Mouse (Mus musculus): ENCODE data around the gene Eloa. TPM values are rescaled to one million over a fixed set of nuclear protein-coding genes. Genes with fewer than 3 reads are reported as not detected.

Eloa gene
- polyA plus RNA-seq, 1 experiment from 2014 or later, result 29.7 TPM

DNA sequence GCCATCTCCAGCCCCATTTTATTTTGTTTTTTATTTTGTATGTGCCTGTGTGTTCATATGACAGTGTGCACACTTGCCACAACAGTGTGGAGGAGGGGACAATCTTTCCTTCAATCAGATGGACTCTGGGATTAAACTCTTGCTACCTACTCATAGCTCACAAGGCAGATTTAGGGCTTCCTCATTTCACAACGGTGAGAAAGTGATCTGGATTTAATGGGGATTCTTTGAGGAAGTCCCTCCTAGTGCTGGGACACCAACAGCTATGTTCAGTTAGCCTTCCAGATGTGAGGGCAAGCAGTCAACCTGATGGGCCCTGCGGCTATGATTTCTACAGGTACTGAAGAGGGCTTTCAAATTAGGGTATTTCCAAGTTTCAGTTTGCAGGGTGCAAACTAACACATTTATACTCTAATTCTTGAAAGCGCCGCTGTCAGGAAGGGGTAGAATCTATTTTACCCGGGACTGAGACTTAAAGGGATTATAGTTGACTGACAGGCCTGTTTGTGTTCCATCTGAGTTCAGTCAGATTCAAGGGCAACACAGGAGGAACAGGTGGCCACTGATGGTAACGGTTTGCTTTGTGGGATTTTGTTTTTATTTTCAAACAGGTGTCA is 22.3 kb upstream of the Eloa start:
- no peaks in the 10 kb centered on the region for H3K27me3 ChIP-seq (ENCODE audit: control insufficient read depth, insufficient read depth, low read length)
- WGBS, result 93% methylated on average over 6 of the region's 6 CpGs

DNA sequence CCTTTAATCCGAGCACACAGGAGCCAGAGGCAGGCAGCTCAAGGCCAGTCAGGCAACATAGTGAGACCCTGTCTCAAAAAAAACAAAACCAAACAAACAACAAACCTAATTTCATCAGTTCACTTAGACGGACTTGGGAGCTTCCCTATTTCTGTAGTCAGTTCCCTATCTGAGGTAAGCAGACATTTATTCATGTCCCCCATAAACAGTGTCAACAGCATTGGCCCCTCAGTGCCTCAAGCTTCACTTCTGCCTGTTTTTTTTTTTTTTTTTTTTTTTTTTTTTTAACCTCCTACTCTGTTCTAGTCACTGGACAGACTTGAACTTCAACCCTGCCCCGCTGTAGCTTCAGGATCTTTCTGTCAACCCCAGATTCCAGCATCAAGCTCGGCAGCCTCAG is 13.5 kb upstream of the Eloa start:
- 92% methylated on average over 4 of the region's 4 CpGs for WGBS
- ATAC-seq (ENCODE audit: low read depth), result no peak

More for the DNA sequence above, 22.3 kb upstream of the Eloa start:
- H3K9ac ChIP-seq (replicated peaks; ENCODE audit: low read depth, low read length), result no peak overlapping the region
- H3K36me3 ChIP-seq (ENCODE audit: control insufficient read depth, insufficient read depth, low read length), result peaks cover 22% of the 10 kb centered on the region
- H3K4me2 ChIP-seq (ENCODE audit: low read depth, low read length), result no peak overlapping the region
- no peak overlapping the region for H3K27ac ChIP-seq (ENCODE audit: low read depth, low read length)
- H3K4me1 ChIP-seq (ENCODE audit: control insufficient read depth, insufficient read depth, low read length), result no peaks in the 10 kb centered on the region
- no peak for ATAC-seq (ENCODE audit: low read depth)
- H3K4me3 ChIP-seq (ENCODE audit: low read depth, low read length), result no peak overlapping the region
- no peaks in the 10 kb centered on the region for H3K9me3 ChIP-seq (ENCODE audit: control insufficient read depth, low read length)

DNA sequence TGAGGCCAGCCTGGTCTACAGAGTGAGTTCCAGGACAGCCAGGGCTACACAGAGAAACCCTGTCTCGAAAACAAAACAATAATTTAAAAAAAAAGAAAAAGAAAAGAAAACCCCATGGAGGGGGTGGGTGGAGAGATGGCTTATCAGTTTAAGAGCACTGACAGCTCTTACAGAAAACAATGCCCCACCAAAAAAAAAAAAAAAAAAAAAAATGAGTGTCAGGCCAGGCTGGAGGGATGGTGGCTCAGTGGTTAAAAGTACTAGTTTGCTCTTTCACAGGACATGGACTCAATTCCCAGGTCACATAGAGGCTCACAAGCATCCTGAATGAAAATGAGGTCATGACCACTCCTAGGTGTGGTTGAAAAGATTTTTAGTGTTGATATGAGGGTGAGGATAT is 11.7 kb upstream of the Eloa start:
- 93% methylated on average over 1 of the region's 1 CpGs for WGBS
- H3K4me2 ChIP-seq (ENCODE audit: low read depth, low read length), result no peak overlapping the region
- ATAC-seq (ENCODE audit: low read depth), result no peak

More for the DNA sequence above, 13.5 kb upstream of the Eloa start:
- Histone ChIP-seq H3K9me3 (ENCODE audit: control insufficient read depth, low read length) (no peaks in the 10 kb centered on the region), H3K36me3 (ENCODE audit: control insufficient read depth, insufficient read depth, low read length) (no peaks in the 10 kb centered on the region), H3K4me3 (ENCODE audit: low read depth, low read length) (no peak overlapping the region), H3K4me2 (ENCODE audit: low read depth, low read length) (no peak overlapping the region), H3K27me3 (ENCODE audit: control insufficient read depth, insufficient read depth, low read length) (no peaks in the 10 kb centered on the region), H3K27ac (ENCODE audit: low read depth, low read length) (no peak overlapping the region), H3K9ac (replicated peaks; ENCODE audit: low read depth, low read length) (no peak overlapping the region), H3K4me1 (ENCODE audit: control insufficient read depth, insufficient read depth, low read length) (no peaks in the 10 kb centered on the region)

DNA sequence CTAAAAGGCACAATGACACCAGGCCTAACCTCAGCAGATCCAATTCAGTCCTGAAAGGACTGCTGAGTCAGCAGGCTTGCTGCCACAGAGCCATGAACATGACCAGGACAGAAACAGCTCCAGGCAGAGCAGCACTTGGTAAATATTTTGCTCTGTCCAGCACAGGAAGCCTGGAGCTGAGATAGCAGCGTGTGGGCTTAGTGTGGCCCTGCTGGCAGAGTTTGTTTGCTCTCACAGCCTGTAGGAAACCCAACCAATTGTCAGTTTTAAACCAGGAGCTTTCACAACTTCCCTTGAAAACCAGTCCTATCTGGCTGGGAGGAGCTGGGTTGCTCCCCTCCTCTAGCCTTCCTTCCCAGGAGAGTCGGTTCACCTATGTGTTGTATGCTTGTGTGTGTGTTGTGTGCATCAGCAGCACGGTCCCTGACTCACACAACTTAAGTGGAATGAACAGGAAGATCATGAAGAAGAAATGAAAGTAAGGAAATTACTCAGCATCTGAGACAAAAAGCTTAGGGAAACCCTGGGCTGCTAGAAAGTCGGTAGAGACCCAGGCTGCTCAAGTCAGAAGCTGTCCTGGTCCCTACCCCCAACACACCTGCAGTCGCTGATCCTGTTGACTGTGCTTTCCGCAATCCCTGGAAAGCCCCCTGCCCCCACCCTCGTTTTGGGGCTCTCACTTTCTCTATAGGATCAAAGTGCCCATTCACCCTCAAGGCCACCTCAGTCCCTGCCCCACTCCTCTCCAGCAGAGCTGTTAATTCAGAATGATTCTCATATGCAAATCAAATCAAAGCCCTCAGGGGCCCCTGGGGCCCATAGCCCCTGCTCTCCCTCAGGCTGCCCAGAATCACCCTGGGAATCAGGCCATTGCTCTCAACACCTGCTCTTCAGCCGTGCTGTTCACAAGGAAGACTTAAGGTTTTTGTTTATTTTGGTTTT is 9.7 kb upstream of the Eloa start:
- H3K36me3 ChIP-seq (ENCODE audit: control insufficient read depth, insufficient read depth, low read length), result peaks cover 6% of the 10 kb centered on the region; the same call in 1 of the 2 replicates
- H3K27ac ChIP-seq (ENCODE audit: low read depth, low read length), result no peak overlapping the region
- no peaks in the 10 kb centered on the region for H3K9me3 ChIP-seq (ENCODE audit: control insufficient read depth, low read length)
- no peak overlapping the region for H3K4me2 ChIP-seq (ENCODE audit: low read depth, low read length)
- H3K9ac ChIP-seq (replicated peaks; ENCODE audit: low read depth, low read length), result no peak overlapping the region
- H3K27me3 ChIP-seq (ENCODE audit: control insufficient read depth, insufficient read depth, low read length), result no peaks in the 10 kb centered on the region
- 10% methylated on average over 8 of the region's 8 CpGs for WGBS
- H3K4me3 ChIP-seq (ENCODE audit: low read depth, low read length), result no peak overlapping the region
- ATAC-seq (ENCODE audit: low read depth), result no peak
- H3K4me1 ChIP-seq (ENCODE audit: control insufficient read depth, insufficient read depth, low read length), result no peaks in the 10 kb centered on the region

More for the DNA sequence above, 11.7 kb upstream of the Eloa start:
- Histone ChIP-seq H3K27me3 (ENCODE audit: control insufficient read depth, insufficient read depth, low read length) (no peaks in the 10 kb centered on the region), H3K9ac (replicated peaks; ENCODE audit: low read depth, low read length) (no peak overlapping the region), H3K36me3 (ENCODE audit: control insufficient read depth, insufficient read depth, low read length) (no peaks in the 10 kb centered on the region), H3K9me3 (ENCODE audit: control insufficient read depth, low read length) (no peaks in the 10 kb centered on the region), H3K4me3 (ENCODE audit: low read depth, low read length) (no peak overlapping the region), H3K27ac (ENCODE audit: low read depth, low read length) (no peak overlapping the region), H3K4me1 (ENCODE audit: control insufficient read depth, insufficient read depth, low read length) (no peaks in the 10 kb centered on the region)

DNA sequence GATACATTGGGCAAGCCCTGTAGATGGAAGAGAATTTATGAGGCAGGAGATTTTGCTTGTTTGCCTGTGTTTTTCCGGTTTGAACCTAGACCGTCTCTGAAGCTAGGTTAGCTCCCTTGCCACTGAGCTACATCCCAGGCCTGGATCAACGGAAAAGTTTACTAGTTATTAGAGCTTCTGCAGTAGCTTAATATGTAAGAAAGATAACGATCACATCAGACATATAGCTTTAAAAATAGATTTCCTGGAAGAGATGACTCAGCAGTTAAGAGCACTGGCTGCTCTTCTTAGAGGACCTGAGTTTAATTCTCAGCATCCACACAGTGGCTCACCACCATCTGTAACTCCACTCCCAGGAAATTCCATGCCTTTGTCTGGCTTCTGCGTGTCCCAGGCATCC is 7.1 kb upstream of the Eloa start:
- Histone ChIP-seq H3K9ac (replicated peaks; ENCODE audit: low read depth, low read length) (no peak overlapping the region), H3K4me3 (ENCODE audit: low read depth, low read length) (no peak overlapping the region), H3K9me3 (ENCODE audit: control insufficient read depth, low read length) (no peaks in the 10 kb centered on the region), H3K36me3 (ENCODE audit: control insufficient read depth, insufficient read depth, low read length) (peaks cover 6% of the 10 kb centered on the region; the same call in 1 of the 2 replicates), H3K4me1 (ENCODE audit: control insufficient read depth, insufficient read depth, low read length) (no peaks in the 10 kb centered on the region), H3K27ac (ENCODE audit: low read depth, low read length) (no peak overlapping the region), H3K27me3 (ENCODE audit: control insufficient read depth, insufficient read depth, low read length) (no peaks in the 10 kb centered on the region), H3K4me2 (ENCODE audit: low read depth, low read length) (no peak overlapping the region)
- WGBS, result 89% methylated on average over 5 of the region's 5 CpGs
- no peak for ATAC-seq (ENCODE audit: low read depth)

DNA sequence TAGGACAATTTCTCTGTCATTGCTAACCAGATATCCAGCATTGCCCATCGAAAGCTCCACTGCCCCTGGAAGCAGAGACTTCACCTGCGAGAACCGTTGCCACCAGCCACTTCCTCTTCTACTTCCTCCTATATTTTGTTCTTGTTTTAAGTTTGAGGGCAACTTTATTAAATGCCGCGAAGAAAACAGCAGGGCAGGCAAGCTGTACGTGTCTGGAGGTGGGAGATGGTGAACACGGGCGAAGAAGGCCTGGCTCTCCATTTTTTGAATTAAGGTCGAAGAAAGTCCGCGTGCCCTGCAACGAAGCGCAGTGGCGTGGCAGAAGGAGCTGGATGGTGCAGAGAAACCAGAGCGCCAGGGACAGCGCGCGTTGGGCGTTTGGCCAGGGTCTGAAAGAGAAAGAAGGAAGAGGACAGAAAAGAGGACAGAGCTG is 6.6 kb upstream of the Eloa start:
- H3K36me3 ChIP-seq (ENCODE audit: control insufficient read depth, insufficient read depth, low read length), result peaks cover 6% of the 10 kb centered on the region; the same call in 1 of the 2 replicates
- 88% methylated on average over 19 of the region's 19 CpGs for WGBS
- no peak overlapping the region for H3K4me2 ChIP-seq (ENCODE audit: low read depth, low read length)
- H3K4me3 ChIP-seq (ENCODE audit: low read depth, low read length), result no peak overlapping the region
- no peaks in the 10 kb centered on the region for H3K4me1 ChIP-seq (ENCODE audit: control insufficient read depth, insufficient read depth, low read length)
- no peaks in the 10 kb centered on the region for H3K9me3 ChIP-seq (ENCODE audit: control insufficient read depth, low read length)
- H3K27ac ChIP-seq (ENCODE audit: low read depth, low read length), result no peak overlapping the region
- ATAC-seq (ENCODE audit: low read depth), result no peak
- H3K27me3 ChIP-seq (ENCODE audit: control insufficient read depth, insufficient read depth, low read length), result no peaks in the 10 kb centered on the region
- H3K9ac ChIP-seq (replicated peaks; ENCODE audit: low read depth, low read length), result no peak overlapping the region

DNA sequence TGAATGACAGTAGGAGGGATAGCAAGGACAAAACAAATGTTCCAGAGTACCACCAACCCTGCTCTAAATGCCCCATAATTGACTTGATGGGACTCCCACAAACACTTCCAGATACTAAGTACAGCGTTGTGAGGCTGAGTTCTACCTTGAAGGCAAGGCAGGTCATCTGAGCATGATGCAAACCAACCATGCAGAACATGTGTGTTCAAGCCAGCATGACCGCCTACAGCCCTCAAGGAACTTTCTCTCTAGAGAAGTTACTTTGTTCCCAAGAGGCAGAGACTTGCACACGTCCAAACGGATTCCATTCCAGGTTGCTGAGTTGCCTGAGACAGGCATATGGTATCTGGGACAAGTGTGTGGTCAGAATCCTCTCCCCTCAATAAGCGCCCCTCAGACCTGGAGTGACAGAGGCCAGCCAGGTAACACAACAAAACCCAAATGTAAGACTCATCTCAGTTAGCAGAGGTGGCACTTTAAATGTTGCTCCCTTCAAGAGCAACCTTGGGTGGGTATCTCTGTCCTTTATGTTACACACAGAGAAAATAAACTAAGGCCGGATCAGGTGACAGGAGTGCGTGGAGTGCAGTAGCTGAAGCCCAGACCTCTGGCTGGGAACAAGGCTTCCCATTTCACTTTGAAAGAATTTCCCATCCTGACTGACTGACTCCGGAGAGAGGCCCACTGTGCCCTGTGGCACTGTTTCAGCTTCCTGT is 6.0 kb upstream of the Eloa start:
- H3K9me3 ChIP-seq (ENCODE audit: control insufficient read depth, low read length), result no peaks in the 10 kb centered on the region
- WGBS, result 88% methylated on average over 8 of the region's 8 CpGs
- H3K4me3 ChIP-seq (ENCODE audit: low read depth, low read length), result no peak overlapping the region
- no peak for ATAC-seq (ENCODE audit: low read depth)
- H3K4me2 ChIP-seq (ENCODE audit: low read depth, low read length), result no peak overlapping the region
- H3K4me1 ChIP-seq (ENCODE audit: control insufficient read depth, insufficient read depth, low read length), result no peaks in the 10 kb centered on the region
- H3K36me3 ChIP-seq (ENCODE audit: control insufficient read depth, insufficient read depth, low read length), result peaks cover 6% of the 10 kb centered on the region; the same call in 1 of the 2 replicates
- H3K27ac ChIP-seq (ENCODE audit: low read depth, low read length), result no peak overlapping the region
- no peaks in the 10 kb centered on the region for H3K27me3 ChIP-seq (ENCODE audit: control insufficient read depth, insufficient read depth, low read length)
- no peak overlapping the region for H3K9ac ChIP-seq (replicated peaks; ENCODE audit: low read depth, low read length)

DNA sequence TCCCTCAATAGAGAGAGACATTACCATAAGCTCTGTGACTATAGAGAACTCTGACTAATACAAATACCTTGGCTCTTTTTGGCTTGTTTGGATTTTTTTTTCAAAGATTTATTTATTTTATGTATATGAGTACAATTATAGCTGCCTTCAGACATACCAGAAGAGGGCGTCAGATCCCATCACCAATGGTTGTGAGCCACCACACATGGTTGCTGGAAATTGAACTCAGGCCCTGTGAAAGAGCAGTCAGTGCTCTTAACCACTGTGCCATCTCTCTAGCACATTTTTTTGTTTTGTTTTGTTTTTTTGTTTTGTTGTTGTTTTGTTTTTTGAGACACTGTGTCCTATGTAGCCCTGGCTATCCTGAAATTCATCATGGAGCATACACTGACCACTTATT is 3.8 kb upstream of the Eloa start:
- Histone ChIP-seq H3K4me1 (ENCODE audit: control insufficient read depth, insufficient read depth, low read length) (peaks cover 5% of the 10 kb centered on the region; the same call in 1 of the 2 replicates), H3K9ac (replicated peaks; ENCODE audit: low read depth, low read length) (no peak overlapping the region), H3K4me2 (ENCODE audit: low read depth, low read length) (no peak overlapping the region), H3K9me3 (ENCODE audit: control insufficient read depth, low read length) (no peaks in the 10 kb centered on the region), H3K4me3 (ENCODE audit: low read depth, low read length) (no peak overlapping the region), H3K36me3 (ENCODE audit: control insufficient read depth, insufficient read depth, low read length) (peaks cover 6% of the 10 kb centered on the region; the same call in 1 of the 2 replicates), H3K27me3 (ENCODE audit: control insufficient read depth, insufficient read depth, low read length) (no peaks in the 10 kb centered on the region), H3K27ac (ENCODE audit: low read depth, low read length) (no peak overlapping the region)
- no peak for ATAC-seq (ENCODE audit: low read depth)
- 94% methylated on average over 1 of the region's 1 CpGs for WGBS
